Mouse (Mus musculus): ENCODE data around the gene Spta1.

- TF ChIP-seq CTCF (conservative IDR thresholded peaks at IDR 0.05; ENCODE audit: low read length) (no peak), NANOG (IDR thresholded peaks at IDR 0.05; ENCODE audit: borderline replicate concordance, low read length) (no peak), POU5F1 (IDR thresholded peaks at IDR 0.05; ENCODE audit: borderline replicate concordance, low read length) (no peak)
Observed at GRCm38 (mm10) chr1:174244621-174245020, 72.0 kb downstream of the Spta1 start.
